Mouse (Mus musculus) lung, adult 10 weeks (tissue): ENCODE measurements around the gene Stx19. TPM values are rescaled to one million over a fixed set of nuclear protein-coding genes. Genes with fewer than 3 reads are reported as not detected.

Experiments used
- polyA plus RNA-seq: library from polyadenylated mRNA; stranded (reverse); fragments of 350-450 nt; fragmentation: Illumina TruSeq; extraction: RNeasy Lipid Tissue Mini Kit (QIAGEN cat#74804); gene quantifications from one replicate; pipeline ENCODE4 v1.2.3, GENCODE M21; 2014; ENCODE audit warnings: low read depth, low replicate concordance; ENCODE audit not compliant: insufficient read depth

Stx19 gene
- polyA plus RNA-seq: 4.7 TPM

DNA sequence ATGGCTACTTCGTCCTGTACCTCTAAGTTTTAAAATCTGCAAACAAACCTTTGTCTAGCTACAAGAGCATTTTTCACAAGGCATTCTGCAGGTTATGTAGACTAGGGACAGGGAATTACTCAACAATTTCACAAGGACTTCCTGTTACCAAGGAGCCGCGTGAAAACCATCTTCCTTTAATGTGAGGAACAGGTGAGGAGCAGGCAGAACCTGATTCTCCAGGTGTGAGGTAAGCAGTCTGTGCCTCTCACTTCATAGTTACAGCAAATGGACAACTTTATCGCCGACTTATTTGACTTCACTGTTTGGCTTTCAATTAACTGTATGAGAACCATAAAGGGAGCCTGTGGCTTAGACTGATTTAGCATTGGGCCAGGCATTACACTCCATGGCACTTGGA is at the start of gene Stx19:
Gene Stx19, plus strand, starts transcription at position 186 of the 400 bp plus-strand sequence.

DNA sequence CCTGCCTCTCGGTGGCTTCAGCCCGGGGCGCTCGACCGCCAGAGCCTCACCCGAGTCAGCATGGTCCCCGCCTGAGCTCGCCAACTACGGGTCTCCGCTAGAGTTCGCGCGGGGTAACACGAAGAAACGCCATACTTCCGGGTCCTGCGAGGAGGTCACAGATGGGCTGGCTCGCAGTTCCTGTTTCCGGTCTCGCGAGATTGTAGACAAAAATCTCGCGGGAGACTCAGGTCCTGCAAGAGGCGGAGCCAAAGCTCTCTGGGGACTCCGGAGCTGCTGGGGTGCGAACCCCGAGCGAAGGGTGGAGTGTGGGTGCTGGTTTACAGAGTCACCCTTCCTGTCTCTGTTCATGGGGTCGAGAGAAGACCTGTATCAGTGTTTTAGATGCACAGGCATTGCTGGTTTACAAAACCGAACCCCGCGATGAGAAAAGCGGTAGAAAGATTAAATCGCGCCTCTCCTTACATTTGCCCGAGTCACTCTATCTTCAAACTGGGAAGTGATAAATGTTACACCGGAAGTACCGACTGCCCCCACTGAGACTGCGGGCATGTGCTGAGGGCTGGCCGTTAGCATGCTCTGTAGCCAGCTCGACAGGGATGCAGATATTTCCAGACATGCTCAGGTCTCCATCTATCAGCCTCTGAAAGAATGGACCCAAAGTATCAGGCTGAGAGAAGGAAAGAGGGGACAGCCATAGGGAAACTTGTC is 27.7 kb upstream of the Stx19 start, which contains the start of gene Nsun3:
Gene Nsun3, minus strand, starts transcription at position 198 of the 711 bp plus-strand sequence.

DNA sequence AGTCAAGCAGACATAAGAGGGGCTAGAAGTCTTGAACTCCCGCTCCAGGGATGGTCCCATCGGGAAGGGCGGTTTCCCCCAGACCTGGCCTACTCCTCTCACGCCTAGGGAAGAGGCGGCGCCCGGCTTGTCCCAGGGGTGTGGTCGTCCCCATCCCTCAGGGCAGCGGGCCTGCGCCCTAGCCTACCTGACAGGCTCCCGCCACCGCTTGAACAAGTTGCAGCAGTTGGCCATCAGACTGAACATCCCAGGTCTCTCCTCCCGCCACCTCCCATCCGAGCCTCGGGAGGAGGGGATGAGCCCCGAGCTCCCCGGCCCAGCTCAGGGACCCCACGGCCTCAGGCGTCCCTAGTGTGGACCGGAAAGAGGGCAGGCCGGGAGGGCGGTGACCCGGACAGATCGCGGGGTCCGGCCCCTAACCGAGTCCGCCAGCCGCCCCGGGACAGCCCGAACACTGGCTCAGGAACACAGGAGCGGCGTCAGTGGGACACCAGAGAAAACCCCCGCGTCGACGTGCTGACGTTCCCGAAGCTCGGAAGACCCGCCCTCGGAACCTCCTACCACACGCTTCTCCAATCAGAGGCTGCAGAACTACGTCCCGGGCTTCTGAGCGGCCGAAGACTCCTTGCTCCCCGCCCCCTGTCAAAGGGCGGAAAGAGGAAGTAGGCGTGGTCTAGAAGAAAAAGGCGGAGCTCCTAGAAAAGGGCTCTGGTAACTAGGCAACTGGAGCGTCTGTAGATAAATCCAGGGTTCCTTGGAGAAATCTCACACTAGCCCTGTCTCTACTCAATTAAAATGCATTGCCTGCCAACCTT is 32.2 kb downstream of the Stx19 start, which contains the start of gene Arl13b:
Gene Arl13b, minus strand, starts transcription at position 543 of the 815 bp plus-strand sequence.

DNA sequence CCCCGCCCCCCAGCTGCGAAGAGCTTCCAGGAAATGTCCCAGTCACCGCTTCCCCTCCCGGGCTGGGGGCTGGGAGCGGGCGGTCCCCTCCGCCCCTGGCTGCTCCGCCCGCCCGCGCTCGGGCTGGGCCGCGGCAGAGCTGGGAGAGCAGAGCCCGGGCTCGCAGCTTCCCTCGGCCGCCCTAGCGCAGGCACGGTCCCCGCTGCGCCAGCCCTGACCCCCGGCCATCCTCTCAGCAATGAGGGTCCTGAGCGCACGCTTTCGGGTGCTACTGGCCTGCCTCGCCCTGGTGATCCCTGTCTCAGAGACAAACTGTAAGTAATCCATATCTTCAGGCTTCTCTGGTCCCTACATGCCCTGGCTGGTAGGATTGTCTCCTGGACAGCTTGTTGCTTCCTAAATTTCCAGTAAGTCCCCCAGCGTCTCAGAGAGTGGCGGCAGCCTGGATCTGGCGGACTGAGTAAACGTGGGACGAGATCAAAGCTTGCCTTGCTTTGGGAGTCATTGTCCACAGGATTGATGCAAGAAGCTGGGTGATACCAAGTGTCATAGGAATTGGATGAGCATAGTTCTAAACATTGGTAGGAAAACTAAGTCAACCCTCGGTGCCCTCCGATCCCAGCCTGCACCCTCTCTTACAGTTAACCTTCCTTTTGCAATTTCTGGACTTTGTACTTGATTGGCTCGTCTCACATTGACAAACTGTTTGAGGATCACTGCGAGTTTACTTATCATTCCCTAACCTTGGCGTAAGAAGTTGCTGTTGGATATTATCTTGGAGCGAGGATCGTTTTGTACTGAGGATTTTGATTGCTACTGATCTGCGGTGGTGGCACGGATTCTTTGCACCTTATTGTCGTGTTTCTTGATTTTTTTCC is 40.0 kb downstream of the Stx19 start, which contains the start of gene Pros1:
Gene Pros1, plus strand, starts transcription at position 117 of the 878 bp plus-strand sequence.

Other genes starting within 250 kb of the Stx19 start
- gene Nsun3, start 27.9 kb upstream of the Stx19 start, polyA plus RNA-seq: 3.6 TPM
- 9.2 TPM for gene Arl13b, start 32.4 kb downstream of the Stx19 start, polyA plus RNA-seq
- 43.7 TPM for gene Pros1, start 39.6 kb downstream of the Stx19 start, polyA plus RNA-seq